Mouse (Mus musculus): ENCODE measurements around the gene Gimap4.

The Gimap4 gene

DNA sequence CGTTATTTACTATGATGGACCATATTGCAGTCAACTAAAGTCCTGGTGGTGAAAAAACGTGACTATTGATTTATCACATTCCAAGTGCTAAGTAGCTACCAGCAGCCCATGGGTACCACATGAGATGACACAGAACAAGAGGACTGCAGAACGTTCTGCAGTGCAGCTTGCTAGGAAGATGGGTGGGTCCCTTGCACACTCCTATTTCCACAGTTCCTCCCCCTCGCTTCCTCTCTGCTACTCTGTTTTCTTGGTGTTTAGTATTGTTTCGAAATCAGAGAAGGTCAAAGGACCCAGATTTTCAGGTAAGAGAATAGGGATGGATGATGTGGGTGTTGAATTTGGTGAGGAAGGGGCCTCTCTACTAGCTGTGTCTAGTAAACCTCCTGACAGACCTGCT lies at the start of gene Gimap4:
Gene Gimap4 (plus strand): TSS at position 231 of the 400 bp plus-strand sequence.
- DNase-seq (ENCODE audit: inconsistent age in 2 of 2, low spot score in 1 of 2): peak in 1 of 2 experiments; percentile 51

DNA sequence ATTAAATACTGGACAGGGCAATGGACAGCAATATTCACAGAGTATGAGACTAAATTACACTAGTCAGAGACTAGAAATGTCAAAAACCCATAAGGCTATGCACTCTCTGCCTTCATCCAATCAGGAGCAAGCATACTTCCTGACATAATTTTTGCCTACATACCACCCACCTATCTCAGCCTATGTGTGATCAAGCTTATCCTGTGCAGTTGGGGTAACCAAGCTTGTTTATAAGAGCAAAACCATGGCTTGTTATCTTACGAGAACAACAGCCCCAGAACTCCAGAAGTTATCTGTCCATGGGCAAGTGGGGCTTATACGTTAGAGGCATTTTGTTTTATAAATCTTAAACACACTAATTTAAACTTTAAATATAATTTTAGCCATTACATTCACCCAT lies 49.2 kb upstream of the Gimap4 start:
- DNase-seq (ENCODE audit: inconsistent age in 2 of 2, low spot score in 1 of 2): no peak

DNA sequence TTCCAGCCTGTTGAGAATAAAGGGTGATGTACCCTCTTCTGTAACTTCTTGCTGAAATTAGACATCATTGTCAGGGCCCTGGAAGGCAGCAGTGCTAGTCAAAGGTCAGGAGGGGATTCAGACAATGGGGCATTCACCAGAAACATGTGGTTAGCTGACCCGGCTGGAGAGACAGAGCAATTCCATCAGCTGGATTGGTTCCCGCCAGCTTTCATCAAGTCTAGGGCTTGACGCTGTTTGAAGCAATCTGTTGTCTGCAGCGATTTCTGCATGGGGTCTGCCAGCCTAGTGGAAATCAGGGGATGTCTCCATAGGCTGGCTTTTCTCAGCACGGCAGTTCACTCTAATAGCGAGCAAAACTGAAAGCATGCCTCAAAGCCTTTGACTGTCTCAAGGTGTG lies 47.8 kb upstream of the Gimap4 start:
- peak in 1 of 2 experiments; percentile 3 for DNase-seq (ENCODE audit: inconsistent age in 2 of 2, low spot score in 1 of 2)

DNA sequence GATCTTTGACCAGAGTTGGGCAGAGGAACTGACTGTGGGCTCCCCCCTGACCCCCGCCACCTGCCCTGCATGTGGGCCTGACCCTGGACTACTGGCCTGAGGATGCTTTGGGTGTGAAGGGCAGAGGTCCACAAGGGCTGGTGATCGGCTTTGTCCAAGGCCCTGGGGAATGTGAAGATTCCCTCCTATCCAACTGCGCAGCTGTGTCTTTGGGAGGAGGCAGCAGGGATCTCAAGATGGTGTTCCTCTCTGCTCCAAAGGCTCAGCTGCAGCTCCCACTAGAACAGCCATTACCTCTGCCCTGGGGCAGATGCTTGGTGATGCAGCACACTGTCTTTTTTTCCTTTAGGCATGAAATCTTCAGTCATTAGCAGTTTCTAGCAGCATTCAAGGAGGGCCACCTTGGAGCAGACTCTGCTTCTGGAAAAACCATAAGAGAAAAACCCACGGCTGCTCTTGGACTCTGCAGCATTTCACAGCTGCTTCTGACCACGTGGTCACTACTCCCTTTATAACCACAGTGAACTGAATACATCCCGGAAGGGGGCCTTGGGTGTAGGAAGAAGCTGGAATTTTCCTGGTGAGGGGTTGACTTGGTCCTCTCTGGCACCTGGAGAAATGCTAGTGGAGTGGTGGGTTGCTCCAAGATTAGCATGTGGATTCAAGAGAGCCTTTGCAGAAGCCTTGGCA lies 46.4 kb upstream of the Gimap4 start:
- peak in 1 of 2 experiments; percentile 3 for DNase-seq (ENCODE audit: inconsistent age in 2 of 2, low spot score in 1 of 2)

DNA sequence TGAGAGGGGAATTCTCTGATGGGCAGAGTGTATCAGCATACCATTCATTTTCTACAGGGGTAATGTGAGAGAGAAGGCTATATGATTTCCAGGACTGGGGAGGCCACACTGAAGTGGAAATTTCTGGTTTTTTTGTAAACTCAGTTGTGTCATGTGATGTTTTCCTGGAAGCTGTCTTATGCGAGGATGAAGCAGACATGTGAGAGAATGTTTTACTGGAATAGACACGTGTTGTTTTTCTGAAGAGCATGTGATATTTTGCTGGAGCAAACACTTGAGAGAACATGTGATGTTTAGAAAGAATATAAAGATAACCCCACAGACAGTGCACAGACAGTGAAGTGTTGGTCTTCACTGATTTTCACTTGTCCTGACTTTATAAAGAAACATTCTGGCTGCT lies 45.8 kb upstream of the Gimap4 start:
- no peak for DNase-seq (ENCODE audit: inconsistent age in 2 of 2, low spot score in 1 of 2)

GRCm38 (mm10) chr6:48641391-48641790 lies 43.0 kb upstream of the Gimap4 start:
- no peak for DNase-seq (ENCODE audit: inconsistent age in 2 of 2, low spot score in 1 of 2)

- DNase-seq (ENCODE audit: inconsistent age in 2 of 2, low spot score in 1 of 2): peak in 1 of 2 experiments; percentile 86
These were observed 41.5 kb upstream of the Gimap4 start for GRCm38 (mm10) chr6:48642764-48643292.

- peak; percentile 74 to 89 for DNase-seq (ENCODE audit: inconsistent age in 2 of 2, low spot score in 1 of 2)
These were observed 38.6 kb upstream of the Gimap4 start for GRCm38 (mm10) chr6:48645660-48646308.

GRCm38 (mm10) chr6:48646309-48646690 lies 38.0 kb upstream of the Gimap4 start:
- no peak for DNase-seq (ENCODE audit: inconsistent age in 2 of 2, low spot score in 1 of 2)

GRCm38 (mm10) chr6:48646995-48647394 lies 37.4 kb upstream of the Gimap4 start, which contains the start of gene Gimap8:
TSS of gene Gimap8 (plus strand) at chr6:48647234.
- peak; percentile 59 to 76 for DNase-seq (ENCODE audit: inconsistent age in 2 of 2, low spot score in 1 of 2)

GRCm38 (mm10) chr6:48647611-48648010 lies 36.7 kb upstream of the Gimap4 start:
- peak in 1 of 2 experiments; percentile 47 for DNase-seq (ENCODE audit: inconsistent age in 2 of 2, low spot score in 1 of 2)

DNA sequence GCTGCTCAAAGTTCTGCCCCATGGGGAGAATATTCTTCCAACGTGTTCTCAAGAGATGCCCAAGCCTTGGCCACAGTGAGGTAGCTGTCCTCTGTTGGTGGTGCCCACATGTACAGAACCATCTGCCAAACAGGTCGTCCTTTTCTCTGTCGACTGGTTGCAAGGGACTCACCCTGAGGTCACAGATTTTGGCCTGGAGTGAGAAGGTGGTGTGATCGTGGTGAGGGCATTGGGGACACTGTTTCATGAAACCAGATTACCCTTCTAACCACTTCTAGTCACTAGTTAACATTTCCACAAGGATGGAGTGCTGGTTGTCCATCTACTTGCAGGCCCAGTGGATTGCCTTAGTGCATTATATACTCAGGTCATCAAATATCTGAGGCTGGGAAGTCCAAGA lies 35.6 kb upstream of the Gimap4 start:
- DNase-seq (ENCODE audit: inconsistent age in 2 of 2, low spot score in 1 of 2): no peak

- DNase-seq (ENCODE audit: inconsistent age in 2 of 2, low spot score in 1 of 2): no peak
These were observed 34.3 kb upstream of the Gimap4 start for GRCm38 (mm10) chr6:48650041-48650440.

GRCm38 (mm10) chr6:48658721-48659120 lies 25.6 kb upstream of the Gimap4 start:
- no peak for DNase-seq (ENCODE audit: inconsistent age in 2 of 2, low spot score in 1 of 2)

GRCm38 (mm10) chr6:48664750-48665149 lies 19.6 kb upstream of the Gimap4 start:
- no peak for DNase-seq (ENCODE audit: inconsistent age in 2 of 2, low spot score in 1 of 2)

DNA sequence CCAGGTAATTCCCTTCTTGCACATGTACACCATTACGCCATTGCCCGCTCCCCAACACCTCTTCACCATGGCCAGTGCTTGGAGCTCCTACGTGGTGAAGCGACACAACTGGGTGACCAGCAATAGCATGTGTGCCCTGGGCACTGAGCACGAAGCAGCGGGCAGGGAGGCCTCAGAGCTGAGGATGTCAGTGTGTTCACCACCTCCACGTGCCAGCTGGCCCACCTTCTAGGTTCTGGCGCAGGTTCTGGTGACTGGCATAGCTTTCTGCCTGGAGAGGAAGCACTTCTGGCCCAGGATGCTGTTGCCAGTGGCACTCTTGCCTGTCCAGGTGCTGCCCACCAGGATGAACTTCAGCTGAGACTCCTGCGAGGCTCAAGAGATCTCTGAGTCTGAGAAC lies 18.9 kb upstream of the Gimap4 start:
- no peak for DNase-seq (ENCODE audit: inconsistent age in 2 of 2, low spot score in 1 of 2)

DNA sequence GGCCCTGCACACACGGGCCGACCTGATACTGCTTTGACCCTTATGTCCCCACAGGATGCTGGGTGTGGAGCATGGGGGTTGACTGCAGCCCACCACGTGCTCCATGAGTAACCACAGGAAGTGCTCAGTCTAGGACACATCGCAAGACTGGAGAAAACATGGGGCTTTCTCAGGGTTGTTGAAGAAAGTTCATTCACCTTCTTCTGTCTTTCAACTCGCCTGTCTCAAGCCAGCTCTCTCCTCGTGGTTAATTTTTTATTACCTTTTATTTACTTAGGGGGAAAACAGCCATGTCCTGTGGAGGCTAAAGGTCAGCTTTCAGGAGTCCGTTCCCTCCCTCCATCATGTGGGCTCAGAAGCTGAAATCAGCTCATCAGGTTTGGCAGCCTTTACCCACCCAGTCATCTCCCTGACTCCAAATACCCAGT lies 18.2 kb upstream of the Gimap4 start:
- DNase-seq (ENCODE audit: inconsistent age in 2 of 2, low spot score in 1 of 2): no peak

DNA sequence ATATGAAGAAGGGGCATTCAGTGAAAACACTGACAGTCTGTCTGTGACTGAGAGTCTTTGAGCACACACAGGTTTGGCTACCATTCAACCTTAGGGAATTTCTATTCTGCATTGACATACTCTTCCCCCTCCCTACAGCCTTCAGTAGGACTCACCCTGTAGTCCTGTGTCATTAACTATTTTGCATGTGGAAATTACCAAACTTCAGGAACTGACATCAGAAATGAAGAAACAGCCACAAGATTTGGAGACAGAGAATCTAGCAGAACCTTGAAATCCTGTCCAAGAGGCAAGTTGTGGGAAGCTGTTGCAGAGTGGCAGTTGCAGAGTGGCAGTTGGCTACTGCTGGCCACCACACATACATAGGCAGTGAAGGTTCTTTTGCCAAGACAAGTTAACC lies 16.3 kb upstream of the Gimap4 start:
- no peak for DNase-seq (ENCODE audit: inconsistent age in 2 of 2, low spot score in 1 of 2)

GRCm38 (mm10) chr6:48669446-48669969 lies 14.8 kb upstream of the Gimap4 start:
- DNase-seq (ENCODE audit: inconsistent age in 2 of 2, low spot score in 1 of 2): no peak

DNA sequence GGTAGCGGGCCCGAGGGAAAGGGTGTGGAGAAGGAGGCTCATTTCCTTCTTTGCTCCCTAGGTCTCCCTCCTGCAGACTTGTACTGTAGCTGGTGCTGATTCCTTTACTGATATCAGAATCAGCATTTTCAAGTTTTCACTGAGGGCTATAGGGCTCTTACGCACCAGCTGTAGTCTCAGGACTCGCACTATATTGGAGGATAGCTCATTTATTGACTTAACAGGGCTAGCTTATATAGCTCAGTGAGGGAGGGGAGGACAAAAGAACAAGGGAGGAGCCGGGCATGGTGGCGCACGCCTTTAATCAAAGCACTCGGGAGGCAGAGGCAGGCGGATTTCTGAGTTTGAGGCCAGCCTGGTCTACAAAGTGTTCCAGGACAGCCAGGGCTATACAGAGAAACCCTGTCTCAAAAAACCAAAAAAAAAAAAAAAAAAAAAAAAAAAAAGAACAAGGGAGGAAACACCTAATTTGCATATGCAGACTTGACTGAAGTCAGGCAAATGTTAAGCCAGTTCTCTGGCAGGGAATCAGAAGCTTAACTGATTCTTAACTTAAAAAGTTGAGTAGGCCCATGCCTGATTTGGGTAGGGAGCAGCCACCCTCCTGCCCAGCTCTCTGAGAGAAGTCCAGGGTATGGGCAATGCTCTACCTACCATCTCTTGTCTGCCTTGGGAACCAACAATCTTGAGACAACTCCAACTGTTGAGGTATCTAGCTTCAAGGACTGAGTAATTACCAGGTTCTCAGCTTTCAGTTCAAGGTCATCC lies 9.9 kb upstream of the Gimap4 start:
- DNase-seq (ENCODE audit: inconsistent age in 2 of 2, low spot score in 1 of 2): peak in 1 of 2 experiments; percentile 15

GRCm38 (mm10) chr6:48675400-48675930 lies 8.9 kb upstream of the Gimap4 start:
- DNase-seq (ENCODE audit: inconsistent age in 2 of 2, low spot score in 1 of 2): peak in 1 of 2 experiments; percentile 46

Data from adrenal gland, adult (tissue).